1 mouse cellular context compared by ENCODE assay signal in the genomic region with DNA sequence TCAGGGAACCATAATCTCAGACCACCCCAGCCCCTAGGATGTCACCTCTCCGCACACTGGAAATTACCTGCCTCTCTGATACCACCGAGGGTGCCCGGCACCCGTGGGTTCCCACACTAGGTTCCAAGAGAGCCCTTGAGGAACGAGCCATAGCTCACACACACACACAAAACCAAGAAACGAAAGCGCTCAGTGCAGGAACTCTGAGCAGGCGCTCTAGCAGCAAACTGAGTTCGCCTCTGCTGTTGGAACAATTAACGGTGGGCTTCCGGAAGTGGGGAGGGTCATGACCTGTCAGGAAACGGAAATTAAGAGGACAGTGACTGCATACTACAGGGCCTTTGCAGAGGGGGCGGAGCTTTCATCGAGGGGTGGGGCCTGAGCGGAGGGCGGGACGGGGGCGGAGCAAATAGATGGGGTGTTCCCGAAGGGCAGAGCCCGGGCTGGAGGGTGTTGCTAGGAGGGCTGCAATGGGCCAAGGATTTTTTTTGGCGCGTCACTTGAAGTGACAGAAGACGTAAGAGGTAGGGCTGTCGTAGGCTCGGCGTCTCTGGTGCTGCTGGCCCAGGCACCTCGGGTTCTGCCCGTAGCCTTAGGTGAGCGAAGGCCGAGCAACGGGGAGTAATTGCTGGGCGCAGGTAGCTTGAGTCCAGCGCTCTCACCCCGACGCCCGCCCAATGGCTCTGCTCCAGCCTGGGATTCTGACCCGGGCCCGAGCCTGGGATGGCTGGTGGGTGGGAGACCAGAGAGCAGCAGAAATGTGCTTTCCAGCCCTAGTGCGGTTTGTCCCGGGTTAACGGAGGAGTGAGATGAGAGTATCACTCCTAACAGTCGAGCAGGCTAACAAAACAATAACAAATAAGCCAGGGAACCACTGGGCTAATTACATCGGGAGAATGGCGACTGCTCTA.
TF ChIP-seq lines count a peak whose summit lies in the region.

No protein-coding gene starts in this region.

TF ChIP-seq in MEL, 35 proteins besides CTCF, POLR2A, EP300 and RAD21 (continued from another document):
- TF ChIP-seq E2F4 (IDR thresholded peaks at IDR 0.05; ENCODE audit: borderline replicate concordance, low read depth, low read length) (no peak), ETS1 (IDR thresholded peaks at IDR 0.05; ENCODE audit: low read depth, low read length) (peak; percentile 43; the same call in 1 of the 2 replicates), JUND (IDR thresholded peaks at IDR 0.05; ENCODE audit: low read depth, low read length) (no peak), ZC3H11A (IDR thresholded peaks at IDR 0.05; ENCODE audit: low read depth, low read length) (no peak), MYB (IDR thresholded peaks at IDR 0.05; ENCODE audit: low read depth, low read length) (peak; percentile 46; the same call in 1 of the 2 replicates), HCFC1 (IDR thresholded peaks at IDR 0.05; ENCODE audit: low read depth, low read length) (peak; percentile 90), SIN3A (IDR thresholded peaks at IDR 0.05; ENCODE audit: low read length) (peak; percentile 94), BHLHE40 (IDR thresholded peaks at IDR 0.05; ENCODE audit: borderline replicate concordance, low read depth, low read length) (no peak), CHD2 (IDR thresholded peaks at IDR 0.05; ENCODE audit: low read length) (no peak), MAFK (IDR thresholded peaks at IDR 0.05; ENCODE audit: borderline replicate concordance, low read depth, low read length) (no peak), ZKSCAN1 (IDR thresholded peaks at IDR 0.05; ENCODE audit: low read depth, low read length) (no peak), TBP (IDR thresholded peaks at IDR 0.05; ENCODE audit: low read depth, low read length) (peak; percentile 95), MAX (IDR thresholded peaks at IDR 0.05; ENCODE audit: low read length) (no peak), USF2 (IDR thresholded peaks at IDR 0.05; ENCODE audit: borderline replicate concordance in 1 of 2, insufficient read depth in 1 of 2, low read depth in 1 of 2, low read length in 2 of 2) (no peak), ELF1 (IDR thresholded peaks at IDR 0.05; ENCODE audit: low read depth, low read length) (peak; percentile 87), TCF12 (IDR thresholded peaks at IDR 0.05; ENCODE audit: low read depth, low read length) (peak; percentile 68), GATA1 (IDR thresholded peaks at IDR 0.05; ENCODE audit: low read depth, low read length) (no peak), TAL1 (IDR thresholded peaks at IDR 0.05; ENCODE audit: low read length) (no peak), GABPA (IDR thresholded peaks at IDR 0.05; ENCODE audit: low read depth, low read length) (no peak), MYC (IDR thresholded peaks at IDR 0.05; ENCODE audit: low read depth, low read length) (peak; percentile 53; the same call in 1 of the 2 replicates), POLR2AphosphoS2 (IDR thresholded peaks at IDR 0.05; ENCODE audit: low read length) (peak; percentile 96), NRF1 (IDR thresholded peaks at IDR 0.05; ENCODE audit: insufficient read depth, low read depth, low read length, poor library complexity, severe bottlenecking) (peak; percentile 50; the same call in 1 of the 2 replicates), MAZ (IDR thresholded peaks at IDR 0.05; ENCODE audit: low read depth, low read length) (peak; percentile 33; the same call in 1 of the 2 replicates), RCOR1 (IDR thresholded peaks at IDR 0.05; ENCODE audit: low read depth, low read length) (peak; percentile 32; the same call in 1 of the 2 replicates)
